Mouse (Mus musculus): ENCODE measurements around the gene Abca3.

Gene Abca3

GRCm38 (mm10) chr17:24351760-24352357 lies at the start of gene Abca3:
TSS of gene Abca3 (plus strand) at chr17:24351950.
- DNase-seq (ENCODE audit: low read depth), result peak; percentile 99

- peak; percentile 70 for DNase-seq (ENCODE audit: low read depth)
Observed at GRCm38 (mm10) chr17:24307500-24307899, 44.2 kb upstream of the Abca3 start.

DNA sequence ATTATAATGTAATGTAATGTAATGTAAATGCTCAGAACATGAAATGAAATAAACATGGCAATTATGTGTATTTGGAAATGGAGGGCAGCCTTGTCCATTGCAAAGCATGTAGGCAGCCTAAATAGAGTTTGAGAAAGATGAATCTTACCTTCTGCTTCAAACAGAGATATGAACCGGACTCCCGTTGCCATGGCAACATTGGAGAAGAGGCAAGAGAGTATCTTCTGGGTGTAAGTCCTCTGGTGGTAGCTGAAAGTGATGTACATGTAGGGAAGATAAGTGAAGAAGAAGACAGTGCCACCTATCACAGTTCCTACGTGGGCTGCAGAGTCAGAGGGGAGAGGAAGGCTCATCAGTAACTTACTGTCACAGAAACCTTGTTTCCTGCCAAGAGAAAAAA lies 30.9 kb upstream of the Abca3 start:
- DNase-seq (ENCODE audit: low read depth), result no peak

DNA sequence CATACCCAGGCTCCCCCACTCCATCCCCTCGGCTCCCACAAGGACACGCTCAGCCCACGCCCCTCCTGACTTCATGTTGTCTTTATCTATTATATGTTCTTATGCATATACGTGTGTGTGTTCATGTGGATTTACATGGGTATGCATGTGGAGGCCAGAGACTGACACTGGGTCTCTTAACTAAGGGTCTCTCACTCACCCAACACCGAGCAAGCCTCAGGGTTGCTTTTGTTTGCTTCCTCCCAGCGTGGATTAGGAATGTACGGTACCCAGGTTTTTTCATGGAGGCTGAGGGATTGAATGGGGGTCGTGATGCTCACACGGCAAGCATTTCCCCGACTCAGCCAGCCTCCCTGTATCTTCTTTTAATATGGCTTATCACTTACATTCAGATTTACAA lies 26.7 kb upstream of the Abca3 start:
- no peak for DNase-seq (ENCODE audit: low read depth)

DNA sequence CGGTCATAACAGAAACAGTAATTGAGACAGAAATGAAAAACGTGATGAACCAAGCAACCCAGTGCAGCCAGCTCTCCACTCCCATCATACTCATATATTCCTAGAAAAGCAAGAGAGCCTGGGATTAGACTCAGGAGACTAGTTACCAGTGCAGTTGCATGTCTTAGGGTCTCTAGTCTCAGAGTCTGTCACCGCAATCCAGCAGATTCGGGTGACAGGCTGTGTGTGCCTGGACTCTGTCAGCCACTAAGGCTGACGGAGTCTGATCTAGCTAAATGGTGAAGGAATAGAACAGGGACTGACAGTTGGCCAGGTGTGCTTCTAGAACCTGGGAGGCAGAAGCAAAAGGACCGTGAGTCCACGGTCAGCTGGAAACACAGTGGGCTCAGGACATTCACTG lies 24.1 kb upstream of the Abca3 start:
- no peak for DNase-seq (ENCODE audit: low read depth)

DNA sequence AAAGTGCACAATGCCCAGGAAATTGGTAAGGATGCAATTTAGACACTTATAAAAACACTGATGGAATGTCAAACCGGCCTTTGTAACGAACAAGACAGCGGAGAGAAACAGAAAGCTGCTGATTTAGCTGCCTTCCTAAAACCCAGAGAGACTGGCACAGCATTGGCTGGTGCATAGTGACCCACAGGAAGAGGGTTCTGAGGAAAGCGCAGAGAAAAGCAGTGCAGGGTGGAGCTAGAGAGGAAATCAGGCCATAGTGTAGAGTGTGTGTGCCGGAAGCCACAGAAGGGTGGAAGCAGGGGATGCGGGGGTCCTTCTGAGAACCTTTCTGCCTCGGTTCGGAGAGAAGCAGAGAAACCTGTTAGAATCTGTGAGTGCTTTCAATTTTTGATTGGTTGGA lies 7.1 kb upstream of the Abca3 start:
- no peak for DNase-seq (ENCODE audit: low read depth)

GRCm38 (mm10) chr17:24346831-24347230 lies 4.9 kb upstream of the Abca3 start:
- DNase-seq (ENCODE audit: low read depth), result no peak

GRCm38 (mm10) chr17:24349176-24349575 lies 2.6 kb upstream of the Abca3 start:
- DNase-seq (ENCODE audit: low read depth), result peak; percentile 70

DNA sequence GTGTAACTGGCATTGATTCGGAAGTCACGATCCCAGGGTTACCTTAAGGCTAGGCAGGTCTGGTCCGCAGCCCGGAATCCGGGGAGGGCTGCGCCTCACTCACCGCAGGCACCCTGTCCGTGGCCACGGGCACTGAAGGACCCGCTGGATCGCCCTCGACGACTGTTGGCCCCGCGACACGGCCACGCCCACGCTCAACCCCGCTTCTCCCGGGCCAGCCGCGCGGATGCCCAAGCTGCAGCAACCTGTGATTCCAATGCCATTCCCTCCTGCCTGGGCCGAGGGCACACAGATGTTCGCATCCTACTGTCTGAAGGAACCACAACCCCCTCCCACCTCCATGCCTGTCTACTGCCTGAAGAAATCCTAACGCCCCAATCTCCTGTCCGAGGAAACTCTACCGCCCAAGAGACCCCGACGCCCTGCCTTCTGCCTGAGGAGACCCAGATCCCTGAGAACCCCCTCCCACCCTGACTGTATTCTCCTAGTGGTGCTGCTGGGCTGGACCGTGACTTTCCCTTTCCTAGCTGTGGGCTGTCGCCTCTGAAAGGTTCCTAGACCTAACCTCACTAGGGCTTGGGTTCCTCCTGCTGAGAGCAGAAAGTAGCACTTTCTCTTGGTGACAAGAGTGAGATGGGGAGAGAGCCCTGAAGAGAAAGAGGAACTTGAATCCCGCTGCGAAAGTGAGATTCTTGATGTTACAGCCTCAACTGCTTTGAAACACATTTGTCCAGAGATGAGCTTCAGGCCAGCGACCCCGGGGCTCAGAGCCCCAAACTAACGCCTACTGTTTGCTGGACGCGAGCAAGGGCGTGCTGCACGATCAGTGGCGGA lies 607 bp upstream of the Abca3 start, which contains the start of gene Abca17:
Abca17 (minus strand) TSS at position 143 of the 834 bp plus-strand sequence.
- no peak for DNase-seq (ENCODE audit: low read depth)

GRCm38 (mm10) chr17:24352370-24353194 lies 832 bp downstream of the Abca3 start:
- peak; percentile 55 for DNase-seq (ENCODE audit: low read depth)

DNA sequence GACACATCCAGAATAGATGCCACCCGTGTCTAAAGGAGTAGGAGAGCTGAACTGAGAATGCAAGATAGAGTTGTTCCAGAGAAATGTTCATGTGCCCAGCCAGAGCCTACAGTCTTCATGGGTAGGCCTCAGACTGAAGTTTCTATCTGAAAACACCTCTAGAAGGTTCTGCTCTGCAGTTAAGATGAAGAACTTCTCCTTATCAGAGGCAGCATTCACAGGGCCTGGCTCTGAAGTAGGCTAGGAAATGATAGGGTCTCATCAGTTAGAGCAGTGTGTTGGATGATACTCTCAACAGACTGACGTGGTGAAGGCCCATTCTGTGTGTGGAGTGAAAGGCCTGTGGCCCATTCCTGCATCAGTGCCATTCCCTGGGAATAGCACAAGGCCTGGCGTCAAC lies 2.2 kb downstream of the Abca3 start:
- DNase-seq (ENCODE audit: low read depth), result no peak

DNA sequence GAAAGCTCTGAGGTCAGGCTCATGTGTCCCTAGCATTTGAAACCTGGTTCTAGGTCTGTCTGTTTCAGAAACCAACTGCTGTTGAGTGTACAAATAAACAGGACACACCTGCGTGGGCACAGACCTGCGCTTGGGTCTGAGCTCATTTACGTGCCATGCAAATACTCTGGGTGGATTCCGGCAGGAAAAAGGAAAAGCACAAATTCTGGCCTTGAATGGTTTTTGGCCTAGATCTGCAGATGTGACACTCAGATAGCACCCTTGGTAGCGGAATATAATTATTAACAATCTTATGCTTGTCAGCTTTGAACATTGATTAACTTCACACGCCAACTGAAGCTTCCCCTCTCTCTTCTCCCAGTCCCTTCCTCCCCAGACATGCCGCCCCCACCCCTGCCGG lies 3.5 kb downstream of the Abca3 start:
- no peak for DNase-seq (ENCODE audit: low read depth)

DNA sequence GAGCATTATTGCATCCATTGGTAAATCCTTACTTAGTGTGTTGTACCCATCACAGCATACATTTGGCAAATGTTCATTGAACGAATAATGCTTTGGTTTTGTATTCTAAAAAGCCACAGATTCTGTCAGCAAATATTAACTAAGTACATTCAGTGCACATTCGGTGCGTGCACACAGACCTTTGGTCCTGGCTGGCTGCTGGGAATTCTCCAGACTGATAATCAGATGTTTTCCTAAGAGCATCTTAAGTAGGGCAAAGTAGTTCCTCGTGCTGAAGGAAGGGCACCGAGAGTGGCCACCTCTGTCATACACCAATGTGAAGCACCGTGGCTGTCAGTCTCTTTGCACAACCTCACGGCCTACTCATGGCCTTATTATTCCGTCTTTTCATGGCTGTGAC lies 7.3 kb downstream of the Abca3 start:
- no peak for DNase-seq (ENCODE audit: low read depth)

GRCm38 (mm10) chr17:24359903-24360302 lies 8.2 kb downstream of the Abca3 start:
- DNase-seq (ENCODE audit: low read depth), result no peak

DNA sequence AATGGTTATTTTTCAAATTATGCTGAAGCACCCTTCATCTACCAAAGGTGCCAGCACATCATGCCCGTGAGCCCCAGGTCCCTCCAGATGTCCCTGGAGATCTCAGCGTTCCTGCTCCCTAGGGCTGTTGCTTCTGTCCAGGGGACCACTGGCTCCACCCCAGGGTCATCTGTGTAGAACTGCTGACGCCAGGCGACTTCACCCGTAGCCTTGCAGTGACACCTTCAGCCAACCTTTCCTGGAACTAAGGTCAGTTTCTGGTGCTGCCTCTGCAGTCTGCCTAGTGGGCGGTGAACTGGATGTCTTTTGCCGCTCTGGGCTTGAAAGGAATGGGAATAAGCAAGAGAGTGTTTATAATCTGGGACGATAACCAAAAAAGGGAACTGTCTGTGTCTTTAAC lies 9.1 kb downstream of the Abca3 start:
- no peak for DNase-seq (ENCODE audit: low read depth)

DNA sequence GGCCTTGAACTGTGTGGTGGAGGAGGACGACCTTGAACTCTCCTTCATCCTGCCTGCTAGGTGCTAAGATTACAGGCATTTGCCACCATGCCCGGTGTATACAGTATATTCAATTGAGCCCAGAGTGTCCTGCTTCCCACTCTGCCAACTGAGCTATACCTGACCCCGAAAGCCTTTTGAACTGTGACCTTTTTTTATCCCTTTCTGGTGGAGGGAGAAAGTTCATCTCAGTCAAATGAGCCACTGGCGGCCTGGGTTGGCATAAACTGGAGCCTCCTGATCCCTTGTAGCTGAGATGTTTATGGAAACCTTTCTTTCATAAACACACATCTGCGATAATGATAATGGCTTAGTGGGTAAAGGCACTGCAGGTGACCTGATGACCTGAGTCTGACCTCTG lies 9.5 kb downstream of the Abca3 start:
- DNase-seq (ENCODE audit: low read depth), result no peak

DNA sequence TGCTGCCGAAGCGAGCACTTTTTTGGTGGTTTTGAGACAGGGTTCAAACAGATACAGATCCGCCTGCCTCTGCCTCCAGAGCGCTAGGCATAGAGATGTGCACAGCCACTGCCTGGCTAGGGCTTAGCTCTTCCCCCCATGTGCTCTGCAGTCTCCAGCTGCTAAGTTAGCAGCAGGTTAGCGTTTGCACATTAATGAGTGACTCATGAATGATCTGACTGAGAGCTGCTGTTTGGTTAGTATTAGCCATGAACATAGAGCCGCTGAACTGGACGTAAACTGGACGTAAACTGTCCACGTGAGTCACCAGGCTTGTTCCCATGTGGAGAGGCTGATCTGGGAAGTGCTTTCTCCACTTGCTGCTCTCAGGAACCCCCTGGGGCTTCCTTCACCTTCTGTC lies 10.8 kb downstream of the Abca3 start:
- no peak for DNase-seq (ENCODE audit: low read depth)

- no peak for DNase-seq (ENCODE audit: low read depth)
Observed at GRCm38 (mm10) chr17:24364461-24364860, 12.7 kb downstream of the Abca3 start.

GRCm38 (mm10) chr17:24365863-24366262 lies 14.1 kb downstream of the Abca3 start:
- no peak for DNase-seq (ENCODE audit: low read depth)

- no peak for DNase-seq (ENCODE audit: low read depth)
Observed at GRCm38 (mm10) chr17:24375094-24375712, 23.5 kb downstream of the Abca3 start.

DNA sequence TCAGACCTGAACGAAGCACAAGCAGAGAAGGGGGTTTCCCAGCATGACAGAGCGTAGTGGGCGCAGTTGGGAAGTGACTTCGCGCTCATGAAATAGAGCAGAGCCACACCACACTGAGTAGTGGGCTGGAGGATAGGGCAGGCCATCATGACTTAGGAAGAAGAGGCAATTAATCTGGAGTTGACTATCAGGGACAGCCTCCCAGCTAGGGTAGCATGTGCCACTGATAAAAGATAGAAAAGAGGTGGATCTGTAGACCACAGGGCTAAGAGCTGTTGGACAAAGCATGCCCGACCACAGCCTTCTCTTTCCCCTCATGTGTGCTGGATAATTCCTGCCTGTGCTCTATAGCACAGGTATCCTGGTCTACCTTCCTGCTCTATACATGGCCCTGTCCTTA lies 24.1 kb downstream of the Abca3 start:
- DNase-seq (ENCODE audit: low read depth), result no peak

DNA sequence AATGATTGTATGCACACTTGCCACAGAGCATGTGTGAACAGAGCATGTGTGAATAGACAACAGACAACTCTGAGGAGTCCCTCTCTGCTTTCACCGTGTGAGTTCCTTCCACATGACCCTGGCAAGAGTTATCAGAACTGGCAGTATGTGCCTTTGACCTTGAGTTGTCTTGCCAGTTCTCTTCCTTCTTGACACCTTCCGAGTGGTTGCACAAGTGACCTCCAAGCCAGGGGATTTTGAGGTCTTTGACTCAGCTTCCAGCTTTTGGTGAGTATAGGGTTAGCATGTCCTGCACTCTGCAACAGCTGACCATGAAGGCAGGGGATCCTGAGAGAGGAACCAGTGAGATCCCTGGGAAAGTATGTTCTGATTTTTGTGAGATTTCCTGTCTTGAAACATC lies 26.7 kb downstream of the Abca3 start:
- no peak for DNase-seq (ENCODE audit: low read depth)

Data from NIH3T3 (cell line).